Mouse (Mus musculus) small intestine, adult 2 months (tissue): ENCODE measurements around the gene Nf1.

Experiments used
- CTCF ChIP-seq: fragments of 200-500 bp; IDR thresholded peaks from 2 replicates; pipeline ENCODE4 v1.5.1; 2012; ENCODE audit warnings: low read depth, mild to moderate bottlenecking, control low read depth, inconsistent platforms, low read length, moderate library complexity, mixed read lengths; ENCODE audit not compliant: insufficient replicate concordance, insufficient read length; ENCODE audit errors: extremely low read depth
- POLR2A ChIP-seq: fragments of 200-500 bp; IDR thresholded peaks from 2 replicates; pipeline ENCODE4 v1.6.1; 2012; ENCODE audit warnings: low read depth, mild to moderate bottlenecking, control low read depth, inconsistent platforms, low read length, moderate library complexity

GRCm38 (mm10) chr11:79528601-79529000 is 189.1 kb downstream of the Nf1 start:
- TF ChIP-seq POLR2A, result no peak
- TF ChIP-seq CTCF, result no peak
